In the genomic region with DNA sequence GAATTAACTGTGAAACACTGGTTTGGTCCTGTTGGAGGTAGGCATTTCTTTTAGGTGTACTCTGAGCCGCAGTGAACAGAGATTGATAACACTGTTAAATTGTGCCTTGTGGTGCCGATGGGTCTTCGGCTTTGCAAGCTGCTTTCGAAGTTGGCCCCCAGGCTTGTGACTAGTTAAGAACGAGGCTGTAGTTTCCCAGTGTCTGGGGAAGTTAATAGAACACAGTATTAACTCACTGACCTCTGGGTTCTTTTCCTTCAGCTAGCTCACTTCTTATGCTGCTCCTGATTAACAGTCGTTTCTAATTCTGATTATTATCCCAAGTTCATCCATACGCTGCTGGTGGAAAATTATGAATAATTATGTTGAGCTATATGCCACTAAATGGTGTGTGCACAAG, we compare ENCODE assay signal across 10 mouse cellular contexts. TPM values are rescaled to one million over a fixed set of nuclear protein-coding genes. Genes with fewer than 3 reads are reported as not detected.
DNase-seq lines count a peak whose midpoint lies in the region; ATAC-seq and TF ChIP-seq lines count a peak whose summit lies in the region.
"Had no signal": no experiment of that assay in that cellular context is flagged by ENCODE, and none has a peak within 500 bp of the region (broad histone marks: within the 10 kb centered on the region; RNA-seq: fewer than 3 reads in every experiment).

No protein-coding gene starts in this region.

- H3K36me3 ChIP-seq in forebrain, embryonic 13.5 days (ENCODE audit: poor library complexity, severe bottlenecking) = peaks cover under 1% of the 10 kb centered on the region
- peaks cover under 1% of the 10 kb centered on the region; the same call in 1 of the 2 replicates for H3K36me3 ChIP-seq in neural tube, embryonic 12.5 days

- no peak for TF ChIP-seq CTCF in layer of hippocampus, adult 2 months (conservative IDR thresholded peaks at IDR 0.05)

- no peak for ATAC-seq in forebrain, embryonic 13.5 days
- no peak for ATAC-seq in neural tube, embryonic 12.5 days (ENCODE audit: low FRiP score, low read depth)

- peak in 1 of 2 experiments; percentile 21 for DNase-seq in layer of hippocampus, adult 2 months (ENCODE audit: low spot score in 2 of 2)
- DNase-seq in layer of hippocampus, postnatal 14 days (ENCODE audit: low spot score in 2 of 2) = no peak
- peak; percentile 76 for DNase-seq in kidney, postnatal 14 days
- no peak for DNase-seq in testis, postnatal 14 days (ENCODE audit: low spot score)
- no peak for DNase-seq in cerebellum, adult 9-10 months
- DNase-seq in adrenal gland, postnatal 36 days = no peak
- DNase-seq: thymus, postnatal 4 days had no signal

- H3K4me2 ChIP-seq in forebrain, embryonic 13.5 days = peak overlapping the region; percentile 68
- H3K4me2 ChIP-seq in neural tube, embryonic 12.5 days (replicated peaks) = peak overlapping the region; percentile 60

- WGBS in forebrain, embryonic 13.5 days = 61% methylated on average over 7 of the region's 7 CpGs
- WGBS in neural tube, embryonic 12.5 days = 44% methylated on average over 7 of the region's 7 CpGs

- H3K9ac ChIP-seq in forebrain, embryonic 13.5 days = peak overlapping the region; percentile 90
- H3K9ac ChIP-seq in neural tube, embryonic 12.5 days = 0 out of 2 replicates have a peak overlapping the region, but pooled peaks have one; percentile 17

- H3K4me3 ChIP-seq in layer of hippocampus, adult 2 months = peak overlapping the region; percentile 70
- peak overlapping the region; percentile 77 for H3K4me3 ChIP-seq in forebrain, embryonic 13.5 days
- H3K4me3 ChIP-seq in neural tube, embryonic 12.5 days = peak overlapping the region; percentile 24

- peaks cover 14% of the 10 kb centered on the region for H3K4me1 ChIP-seq in forebrain, embryonic 13.5 days
- H3K4me1 ChIP-seq in neural tube, embryonic 12.5 days = peaks cover 11% of the 10 kb centered on the region; the same call in 1 of the 2 replicates

- H3K27ac ChIP-seq in layer of hippocampus, adult 2 months = peak overlapping the region; percentile 94; the same call in 1 of the 2 replicates
- H3K27ac ChIP-seq in forebrain, embryonic 13.5 days = no peak overlapping the region
- H3K27ac ChIP-seq in neural tube, embryonic 12.5 days = no peak overlapping the region

- H3K9me3 ChIP-seq in forebrain, embryonic 13.5 days (replicated peaks) = no peaks in the 10 kb centered on the region
- no peaks in the 10 kb centered on the region for H3K9me3 ChIP-seq in neural tube, embryonic 12.5 days

- H3K27me3 ChIP-seq in forebrain, embryonic 13.5 days = no peaks in the 10 kb centered on the region
- no peaks in the 10 kb centered on the region for H3K27me3 ChIP-seq in neural tube, embryonic 12.5 days (replicated peaks)
- H3K27me3 ChIP-seq: Patski had no signal

RNA-seq across cellular contexts. Expression of a gene that starts 1.0 kb away (rescaled TPM):
- total RNA-seq in layer of hippocampus, adult 2 months (2021) = 100 to 1,000 TPM; 131 to 136 TPM
- 100 to 1,000 TPM; 122 to 129 TPM for total RNA-seq in layer of hippocampus, postnatal 14 days (2021)
- polyA plus RNA-seq in forebrain, embryonic 13.5 days (2015; fragmentation: Nextera tagmentation; extraction: Ambion mirVana) = 179 TPM in 2 replicates
- 151 and 171 TPM in 2 replicates for polyA plus RNA-seq in neural tube, embryonic 12.5 days (2016; fragmentation: Nextera tagmentation; extraction: Ambion mirVana)
- total RNA-seq in adrenal gland, postnatal 36 days (2021) = 100 to 1,000 TPM; 135 to 202 TPM

RNA-seq across cellular contexts. Expression of a gene that starts 40.8 kb away (rescaled TPM):
- total RNA-seq in layer of hippocampus, adult 2 months (2021) = not detected
- not detected for total RNA-seq in layer of hippocampus, postnatal 14 days (2021)
- not detected in 2 replicates for polyA plus RNA-seq in forebrain, embryonic 13.5 days (2015; fragmentation: Nextera tagmentation; extraction: Ambion mirVana)
- not detected in 2 replicates for polyA plus RNA-seq in neural tube, embryonic 12.5 days (2016; fragmentation: Nextera tagmentation; extraction: Ambion mirVana)
- total RNA-seq in adrenal gland, postnatal 36 days (2021) = not detected
- polyA plus RNA-seq: Patski had no signal

RNA-seq across cellular contexts. Expression of a gene that starts 48.4 kb away (rescaled TPM):
- not detected for total RNA-seq in layer of hippocampus, adult 2 months (2021)
- total RNA-seq in layer of hippocampus, postnatal 14 days (2021) = not detected
- not detected in 2 replicates for polyA plus RNA-seq in forebrain, embryonic 13.5 days (2015; fragmentation: Nextera tagmentation; extraction: Ambion mirVana)
- polyA plus RNA-seq in neural tube, embryonic 12.5 days (2016; fragmentation: Nextera tagmentation; extraction: Ambion mirVana) = not detected in 2 replicates
- total RNA-seq in adrenal gland, postnatal 36 days (2021) = not detected
- polyA plus RNA-seq: Patski had no signal

RNA-seq across cellular contexts. Expression of a gene that starts 58.0 kb away (rescaled TPM):
- total RNA-seq in layer of hippocampus, adult 2 months (2021) = not detected
- total RNA-seq in layer of hippocampus, postnatal 14 days (2021) = not detected
- not detected in 2 replicates for polyA plus RNA-seq in forebrain, embryonic 13.5 days (2015; fragmentation: Nextera tagmentation; extraction: Ambion mirVana)
- polyA plus RNA-seq in neural tube, embryonic 12.5 days (2016; fragmentation: Nextera tagmentation; extraction: Ambion mirVana) = not detected in 2 replicates
- not detected for total RNA-seq in adrenal gland, postnatal 36 days (2021)
- polyA plus RNA-seq: Patski had no signal

Comparison
In these comparisons a context has a peak if more than half of its experiments do, and no peak if none do; other contexts are left out.
1. H3K4me3 ChIP-seq: peak in every context shown above with its lines; median percentile 77 in forebrain, embryonic 13.5 days; 70 in layer of hippocampus, adult 2 months; 24 in neural tube, embryonic 12.5 days.